Mouse (Mus musculus) adrenal gland, adult 18-20 months (tissue): Measurements from ENCODE around the gene Tshr. TPM values are rescaled to one million over a fixed set of nuclear protein-coding genes. Genes with fewer than 3 reads are reported as not detected.
"Not testable (repeated sequence)": the region's sequence is repeated elsewhere in the genome, so short reads cannot be mapped to it uniquely, and the experiment has no call there.

Experiments
- DNase-seq, 2 experiments: peaks; one replicate each; pipeline ENCODE4 v3.0.0; 2021 to 2022; ENCODE audit warnings: low spot score in 2 of 2
- long read RNA-seq, 2 experiments: library from polyadenylated mRNA; stranded (forward); transcript quantifications; one replicate each; pipeline ENCODE4 v2.0.0; 2021
- total RNA-seq, 2 experiments: library from RNA; stranded (reverse); gene quantifications; 1 replicate in 1 of 2; 2 replicates in 1 of 2; pipeline ENCODE4 v1.2.3; 2021

The Tshr gene
- total RNA-seq: 10 to 100 TPM in 1 of 2 experiments, 1 to 10 TPM in 1; 5.7 to 22.0 TPM
- long read RNA-seq, experiment 1, full-length matches to known transcripts: 7 of 10 reads
- long read RNA-seq, experiment 1, partial matches to known transcripts: 0 of 10 reads
- long read RNA-seq, experiment 1, other reads (novel, unspliced or antisense): 3 of 10 reads
- long read RNA-seq, experiment 2, partial matches to known transcripts: 1 of 9 reads
- long read RNA-seq, experiment 2, other reads (novel, unspliced or antisense): 8 of 9 reads

- peak; percentile 80 to 81 for DNase-seq
Observed at GRCm38 (mm10) chr12:91384281-91385017, at the start of gene Tshr, which contains the start of gene Cep128. Gene Tshr, plus strand, starts transcription at chr12:91384563. Gene Cep128, minus strand, starts transcription at chr12:91384409.

GRCm38 (mm10) chr12:91338656-91339055 lies 45.7 kb upstream of the Tshr start:
- DNase-seq: not testable (repeated sequence)

- no peak for DNase-seq
Observed at GRCm38 (mm10) chr12:91353783-91354182, 30.6 kb upstream of the Tshr start.

GRCm38 (mm10) chr12:91369173-91369572 lies 15.2 kb upstream of the Tshr start:
- no peak for DNase-seq

- no peak for DNase-seq
Observed at GRCm38 (mm10) chr12:91383516-91384264, 673 bp upstream of the Tshr start.

GRCm38 (mm10) chr12:91400232-91401048 lies 16.1 kb downstream of the Tshr start:
- peak; percentile 44 to 53 for DNase-seq

GRCm38 (mm10) chr12:91401049-91401352 lies 16.6 kb downstream of the Tshr start:
- no peak for DNase-seq

- DNase-seq: no peak
Observed at GRCm38 (mm10) chr12:91410306-91410705, 25.9 kb downstream of the Tshr start.

GRCm38 (mm10) chr12:91412461-91413182 lies 28.3 kb downstream of the Tshr start:
- no peak for DNase-seq

- no peak for DNase-seq
Observed at GRCm38 (mm10) chr12:91415112-91415511, 30.7 kb downstream of the Tshr start.

- DNase-seq: no peak
Observed at GRCm38 (mm10) chr12:91416828-91417227, 32.5 kb downstream of the Tshr start.

GRCm38 (mm10) chr12:91418791-91419190 lies 34.4 kb downstream of the Tshr start:
- peak; percentile 62 to 65 for DNase-seq

- no peak for DNase-seq
Observed at GRCm38 (mm10) chr12:91421272-91421671, 36.9 kb downstream of the Tshr start.

GRCm38 (mm10) chr12:91423125-91423820 lies 38.9 kb downstream of the Tshr start:
- no peak for DNase-seq

GRCm38 (mm10) chr12:91426499-91426898 lies 42.1 kb downstream of the Tshr start:
- no peak for DNase-seq

GRCm38 (mm10) chr12:91427129-91427528 lies 42.8 kb downstream of the Tshr start:
- no peak for DNase-seq

GRCm38 (mm10) chr12:91482195-91482733 lies 97.9 kb downstream of the Tshr start:
- no peak for DNase-seq

GRCm38 (mm10) chr12:91486342-91486741 lies 102.0 kb downstream of the Tshr start:
- no peak for DNase-seq

GRCm38 (mm10) chr12:91488406-91488805 lies 104.0 kb downstream of the Tshr start:
- no peak for DNase-seq
